Mouse (Mus musculus) duodenum, adult 2 months (tissue): Measurements from ENCODE around the gene Lyl1. TPM values are rescaled to one million over a fixed set of nuclear protein-coding genes. Genes with fewer than 3 reads are reported as not detected.

Experiments
- polyA plus RNA-seq: library from polyadenylated mRNA; depleted of rRNA; stranded (reverse); fragments of >200 nt; gene quantifications from 2 replicates; pipeline ENCODE4 v1.2.3, GENCODE M21; 2012; ENCODE audit warnings: low replicate concordance; rRNA removed

Lyl1 gene
- polyA plus RNA-seq = 5.6 and 5.9 TPM in 2 replicates

DNA sequence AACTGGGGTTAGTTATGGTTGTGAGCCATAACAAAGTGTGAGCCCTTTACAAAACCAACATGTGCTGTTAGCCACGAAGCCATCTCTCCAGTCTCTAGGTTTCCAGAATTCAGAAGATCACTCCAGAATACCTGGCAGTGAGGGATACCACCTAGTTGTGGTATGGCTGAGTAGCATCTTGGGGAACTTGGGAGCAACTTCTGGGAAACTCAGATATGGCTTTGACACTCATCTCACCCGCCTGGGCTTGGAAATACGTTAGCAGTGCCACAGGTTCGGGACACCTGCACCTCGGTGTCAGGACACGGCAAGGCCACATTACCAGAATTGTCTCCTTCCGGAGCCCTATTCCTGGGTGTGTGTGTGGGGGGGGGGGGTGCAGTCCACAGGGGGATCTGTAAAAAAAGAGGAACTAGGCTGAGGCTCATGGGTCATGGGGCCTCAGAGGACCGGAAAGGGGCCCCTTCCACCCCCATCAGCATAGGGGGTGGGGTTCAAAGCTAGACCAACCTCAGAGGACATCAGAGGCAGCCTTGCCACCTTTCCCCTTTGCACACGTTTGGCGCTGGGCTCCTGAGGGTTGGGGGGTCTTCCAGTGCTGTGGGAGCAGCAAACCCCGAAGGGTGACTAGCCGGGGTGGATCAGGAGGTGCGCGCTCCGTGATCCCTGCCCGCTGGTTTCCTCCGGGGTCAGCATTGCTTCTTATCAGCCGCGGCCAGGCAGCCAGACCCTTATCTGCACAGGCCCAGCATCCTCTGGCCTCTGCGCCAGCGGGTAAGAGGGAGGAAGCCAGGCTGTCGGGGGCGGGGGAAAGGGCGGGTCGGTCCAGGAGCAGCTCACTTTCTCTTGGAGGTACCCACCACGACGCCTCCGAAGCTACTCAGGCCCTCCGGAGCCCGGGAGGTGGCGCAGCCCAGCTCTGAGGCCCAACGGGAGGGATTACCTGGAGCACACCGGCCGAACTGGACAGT lies at the start of gene Lyl1:
TSS of gene Lyl1 (plus strand) at position 517 of the 971 bp plus-strand sequence.

DNA sequence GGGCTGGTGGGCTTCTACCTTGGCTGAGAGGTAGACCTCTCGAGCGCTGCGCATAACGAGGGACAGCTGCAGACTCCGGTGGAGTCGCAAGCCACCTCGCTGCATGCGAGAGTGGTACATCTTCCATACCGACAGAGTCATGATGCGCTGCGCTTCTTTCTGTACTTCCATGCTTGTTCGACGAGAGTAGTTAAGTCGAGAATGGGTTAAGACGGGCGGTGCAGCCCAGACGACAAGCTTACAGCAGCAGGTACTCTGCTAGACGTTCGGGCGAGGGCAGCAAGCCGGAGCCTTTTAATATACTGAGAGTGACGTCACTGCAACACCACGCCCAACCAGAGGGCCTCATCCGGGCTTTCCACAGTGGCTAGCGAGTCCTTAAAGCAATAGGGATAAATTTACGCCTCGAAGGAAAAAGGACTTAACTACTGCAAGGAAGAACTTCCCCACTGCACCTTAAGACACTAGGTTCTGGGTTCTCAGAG lies 38.6 kb upstream of the Lyl1 start, which contains the start of gene Ier2:
TSS of gene Ier2 (minus strand) at position 272 of the 485 bp plus-strand sequence.

DNA sequence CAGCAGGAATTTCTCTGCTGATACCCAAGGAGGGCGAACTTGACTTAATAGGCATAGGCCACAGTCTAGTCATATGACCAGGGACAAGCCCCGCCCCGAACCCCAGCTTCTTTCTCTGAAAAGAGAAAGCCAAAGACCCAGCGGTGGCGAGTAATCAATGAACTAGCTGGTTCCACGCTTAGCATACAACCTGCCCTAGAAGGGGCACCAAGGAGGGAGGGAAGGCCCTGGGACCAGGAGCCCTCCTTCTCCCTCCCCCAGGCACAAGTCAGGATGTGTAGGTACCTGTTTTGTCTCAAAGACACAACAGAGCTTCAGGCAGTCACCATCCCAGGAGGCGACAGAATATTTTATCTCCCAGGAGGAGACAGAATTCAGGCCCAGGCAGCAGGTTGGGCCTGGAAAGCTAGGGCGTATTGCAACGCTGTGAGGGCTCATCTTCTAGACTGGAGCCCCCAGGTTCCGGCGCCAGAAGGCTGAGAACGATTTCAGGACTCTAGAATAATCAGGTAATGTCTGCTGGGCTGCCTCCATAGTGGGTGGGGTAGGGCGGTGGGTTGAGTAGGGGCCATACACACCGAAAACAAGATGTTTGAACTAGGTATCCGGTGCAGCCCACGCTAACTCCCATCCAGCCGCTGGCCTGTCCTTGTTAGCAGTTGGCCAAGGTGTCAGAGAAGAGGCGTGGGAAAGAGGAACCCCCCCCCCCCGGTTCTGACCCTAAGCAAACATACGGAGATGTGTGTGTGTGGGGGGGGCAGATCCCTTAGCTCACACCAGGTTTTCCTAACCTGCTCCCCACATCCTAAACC lies 14.9 kb upstream of the Lyl1 start, which contains the start of gene Trmt1:
TSS of gene Trmt1 (plus strand) at position 117 of the 812 bp plus-strand sequence.

DNA sequence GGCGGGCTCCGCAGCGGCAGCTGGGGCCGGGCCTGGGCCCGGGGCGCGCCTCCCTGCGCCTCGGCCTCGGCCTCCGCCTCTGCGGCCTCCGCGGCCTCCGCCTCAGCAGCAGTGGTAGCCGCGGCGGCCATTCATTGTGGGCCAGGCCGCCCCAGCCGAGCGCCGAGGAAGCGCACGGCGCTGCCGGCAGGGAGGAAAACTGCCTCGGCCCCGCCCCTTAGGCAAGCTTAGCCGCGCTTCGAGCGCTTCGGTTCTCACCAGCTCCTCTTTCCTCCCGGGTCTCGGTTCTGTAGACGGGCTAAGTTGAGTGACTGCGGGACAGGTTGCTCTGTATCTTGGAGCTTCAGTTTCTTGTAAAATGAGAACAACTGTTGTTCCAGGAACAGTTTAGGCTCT lies 13.6 kb upstream of the Lyl1 start, which contains the start of gene Nacc1:
TSS of gene Nacc1 (minus strand) at position 158 of the 396 bp plus-strand sequence.

DNA sequence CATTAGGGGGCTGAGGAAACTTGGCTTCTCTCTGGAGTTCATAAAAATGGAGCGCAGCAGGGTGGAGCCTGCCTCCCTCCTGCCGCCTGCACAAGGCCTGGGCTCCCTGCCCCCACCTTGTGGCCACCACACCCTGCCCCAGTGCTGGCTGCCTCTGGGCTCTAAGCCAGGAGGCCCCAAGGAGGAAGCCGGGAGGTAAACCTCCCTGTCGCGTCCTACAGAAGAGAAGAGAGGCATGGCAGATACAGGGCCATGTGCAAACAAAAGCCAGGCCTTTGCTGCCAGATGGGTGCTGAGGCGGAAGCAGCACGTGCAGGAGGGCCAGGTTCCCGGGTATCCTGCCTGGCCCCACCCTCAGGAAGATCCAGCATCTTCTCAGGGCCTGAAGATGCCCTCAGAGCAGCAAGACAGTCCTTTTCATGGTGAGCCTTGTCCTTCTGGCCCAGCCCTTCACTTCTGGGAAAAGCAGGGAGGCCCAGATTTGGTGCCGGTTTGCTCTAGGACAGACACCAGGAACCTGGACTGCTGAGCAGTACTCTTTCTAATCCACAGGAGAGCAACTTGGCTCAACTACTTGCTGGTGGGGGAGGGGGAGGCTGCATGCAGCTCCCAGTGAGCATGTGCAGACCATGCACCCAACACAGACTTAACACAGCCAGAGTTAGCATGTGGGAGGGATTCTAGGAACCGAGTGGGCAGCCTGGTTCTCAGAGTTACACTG lies 21.8 kb downstream of the Lyl1 start, which contains the start of gene G430095P16Rik:
TSS of gene G430095P16Rik (plus strand) at position 158 of the 721 bp plus-strand sequence.

Other genes starting within 250 kb of the Lyl1 start
- gene Ier2, start 38.6 kb upstream of the Lyl1 start, polyA plus RNA-seq = 43.2 and 55.4 TPM in 2 replicates
- gene Trmt1, start 15.2 kb upstream of the Lyl1 start, polyA plus RNA-seq = 66.4 and 90.1 TPM in 2 replicates
- gene Nacc1, start 13.6 kb upstream of the Lyl1 start, polyA plus RNA-seq = 74.5 and 89.2 TPM in 2 replicates
- 0.17 and 0.39 TPM in 2 replicates for gene G430095P16Rik, start 21.6 kb downstream of the Lyl1 start, polyA plus RNA-seq
- gene Nfix, start 98.9 kb downstream of the Lyl1 start, polyA plus RNA-seq = 21.9 and 35.0 TPM in 2 replicates
- 2.0 and 2.1 TPM in 2 replicates for gene Dand5, start 121.4 kb downstream of the Lyl1 start, polyA plus RNA-seq
- gene Gadd45gip1, start 130.1 kb downstream of the Lyl1 start, polyA plus RNA-seq = 45.9 and 171 TPM in 2 replicates
- gene Rad23a, start 139.2 kb downstream of the Lyl1 start, polyA plus RNA-seq = 56.0 and 74.1 TPM in 2 replicates
- gene Calr, start 145.5 kb downstream of the Lyl1 start, polyA plus RNA-seq = 101 and 112 TPM in 2 replicates
- 28.8 and 32.6 TPM in 2 replicates for gene Farsa, start 155.5 kb downstream of the Lyl1 start, polyA plus RNA-seq
- 0.37 and 0.95 TPM in 2 replicates for gene Syce2, start 170.7 kb downstream of the Lyl1 start, polyA plus RNA-seq
- 105 and 276 TPM in 2 replicates for gene Gcdh, start 192.5 kb downstream of the Lyl1 start, polyA plus RNA-seq
- 0.46 and 0.56 TPM in 2 replicates for gene Klf1, start 200.5 kb downstream of the Lyl1 start, polyA plus RNA-seq
- gene Dnase2a, start 207.1 kb downstream of the Lyl1 start, polyA plus RNA-seq = 4.7 and 4.8 TPM in 2 replicates
- gene Mast1, start 235.9 kb downstream of the Lyl1 start, polyA plus RNA-seq = 0.50 and 0.84 TPM in 2 replicates
- 0.12 and 0.13 TPM in 2 replicates for gene Rtbdn, start 245.5 kb downstream of the Lyl1 start, polyA plus RNA-seq